Mouse (Mus musculus) left cerebral cortex, adult 2 months (tissue): Measurements from ENCODE around the gene Ubtd1. TPM values are rescaled to one million over a fixed set of nuclear protein-coding genes. Genes with fewer than 3 reads are reported as not detected.
A peak's percentile ranks its signal among the peaks of the same experiment; 100 is the strongest.

Experiments
- DNase-seq, 2 experiments: peaks; one replicate each; pipeline ENCODE4 v3.0.0; 2021 to 2022; ENCODE audit warnings: low spot score in 2 of 2, mixed read lengths in 1 of 2; ENCODE audit errors: extremely low spot score in 1 of 2
- H3K27ac ChIP-seq: fragments of 200-600 bp; 2 replicates; pipeline ENCODE4 v1.8.1; 2022
- H3K4me3 ChIP-seq: fragments of 200-600 bp; 2 replicates; pipeline ENCODE4 v1.8.1; 2022
- CTCF ChIP-seq: fragments of 200-600 bp; IDR thresholded peaks from 2 replicates; pipeline ENCODE4 v1.8.1; 2022; ENCODE audit warnings: antibody characterized with exemption, mild to moderate bottlenecking, moderate library complexity
- intact Hi-C: fragments of 180-260 bp; cut with DNase I; formaldehyde crosslinking; loops from one replicate; pipeline ENCODE4 v1.15.1; 2025
- total RNA-seq, 2 experiments: library from RNA; stranded (reverse); gene quantifications; 2 replicates each; pipeline ENCODE4 v1.2.3; 2021

The Ubtd1 gene
- total RNA-seq, 2 experiments from 2014 or later = 10.9 to 12.1 TPM

GRCm38 (mm10) chr19:42034146-42034775 lies 52.7 kb downstream of the Ubtd1 start:
- no peak overlapping the region for H3K4me3 ChIP-seq
- no peak for TF ChIP-seq CTCF
- DNase-seq = no peak
- intact Hi-C loops = no loop called here
- no peak overlapping the region for H3K27ac ChIP-seq

GRCm38 (mm10) chr19:42034881-42035455 lies 53.4 kb downstream of the Ubtd1 start:
- no peak for TF ChIP-seq CTCF
- Histone ChIP-seq H3K4me3 (no peak overlapping the region), H3K27ac (peak overlapping the region; percentile 13; the same call in 1 of the 2 replicates)
- no peak for DNase-seq
- intact Hi-C loops = loop anchor here (1.0 to 5.0 kb wide), 3 partner anchors 34 to 131 kb away; no protein-coding TSS in a partner anchor

GRCm38 (mm10) chr19:42035456-42036248 lies 54.1 kb downstream of the Ubtd1 start, which contains the start of gene Ankrd2:
Ankrd2 (plus strand) TSS chr19:42036000.
- no peak within 1 kb of the TSS for H3K4me3 ChIP-seq
- peak; percentile 77 to 78 for DNase-seq
- TF ChIP-seq CTCF = peak; percentile 91
- intact Hi-C loops = loop anchor here (1.0 to 5.0 kb wide), 3 partner anchors 34 to 131 kb away; no protein-coding TSS in a partner anchor
- peak within 1 kb of the TSS; percentile 13; the same call in 1 of the 2 replicates for H3K27ac ChIP-seq

- intact Hi-C loops = loop anchor here (5.0 kb wide), 1 partner anchor 116 kb away; no protein-coding TSS in a partner anchor
- H3K4me3 ChIP-seq = no peak overlapping the region
- no peak overlapping the region for H3K27ac ChIP-seq
- no peak for DNase-seq
- no peak for TF ChIP-seq CTCF
Observed at GRCm38 (mm10) chr19:42036357-42036756, 54.8 kb downstream of the Ubtd1 start.

GRCm38 (mm10) chr19:42037167-42037702 lies 55.7 kb downstream of the Ubtd1 start:
- no peak for TF ChIP-seq CTCF
- Histone ChIP-seq H3K27ac (no peak overlapping the region), H3K4me3 (no peak overlapping the region)
- DNase-seq = no peak
- intact Hi-C loops = loop anchor here (5.0 kb wide), 1 partner anchor 115 kb away; no protein-coding TSS in a partner anchor

GRCm38 (mm10) chr19:42038310-42038709 lies 56.7 kb downstream of the Ubtd1 start:
- H3K27ac ChIP-seq = no peak overlapping the region
- no peak for DNase-seq
- no peak for TF ChIP-seq CTCF
- H3K4me3 ChIP-seq = no peak overlapping the region
- intact Hi-C loops = loop anchor here (5.0 kb wide), 1 partner anchor 114 kb away; no protein-coding TSS in a partner anchor

- Histone ChIP-seq H3K27ac (no peak overlapping the region), H3K4me3 (no peak overlapping the region)
- no peak for TF ChIP-seq CTCF
- no peak for DNase-seq
- intact Hi-C loops = no loop called here
Observed at GRCm38 (mm10) chr19:42043988-42044387, 62.4 kb downstream of the Ubtd1 start.

- peak; percentile 28 to 46 for DNase-seq
- peak; percentile 57 for TF ChIP-seq CTCF
- peak within 1 kb of the TSS; percentile 37 for H3K4me3 ChIP-seq
- intact Hi-C loops = no loop called here
- H3K27ac ChIP-seq = no peak within 1 kb of the TSS
Observed at GRCm38 (mm10) chr19:42045269-42046102, 63.9 kb downstream of the Ubtd1 start, which contains the start of gene Hoga1. Hoga1 (plus strand) TSS chr19:42045610.

- no peak overlapping the region for H3K4me3 ChIP-seq
- no peak overlapping the region for H3K27ac ChIP-seq
- no peak for DNase-seq
- intact Hi-C loops = no loop called here
- TF ChIP-seq CTCF = no peak
Observed at GRCm38 (mm10) chr19:42050251-42050650, 68.7 kb downstream of the Ubtd1 start.

GRCm38 (mm10) chr19:42051351-42051750 lies 69.8 kb downstream of the Ubtd1 start:
- TF ChIP-seq CTCF = no peak
- Histone ChIP-seq H3K4me3 (no peak overlapping the region), H3K27ac (no peak overlapping the region)
- DNase-seq = no peak
- intact Hi-C loops = no loop called here

GRCm38 (mm10) chr19:42051948-42052347 lies 70.4 kb downstream of the Ubtd1 start, which contains the start of gene 4933411K16Rik:
4933411K16Rik (plus strand) TSS chr19:42052248.
- Histone ChIP-seq H3K27ac (no peak within 1 kb of the TSS), H3K4me3 (no peak within 1 kb of the TSS)
- TF ChIP-seq CTCF = no peak
- no peak for DNase-seq
- intact Hi-C loops = no loop called here
